Mouse (Mus musculus): ENCODE data around the gene Dap. TPM values are rescaled to one million over a fixed set of nuclear protein-coding genes. Genes with fewer than 3 reads are reported as not detected.

Gene Dap
- total and polyA plus RNA-seq, 2 experiments from 2014 or later = 36.8 to 47.5 TPM

GRCm38 (mm10) chr15:31237898-31238297 lies 13.8 kb downstream of the Dap start:
- peak overlapping the region; percentile 70 for H3K27ac ChIP-seq (ENCODE audit: low read depth)
- no peak overlapping the region for H3K9ac ChIP-seq (replicated peaks; ENCODE audit: low read depth, low read length)
- TF ChIP-seq CTCF (IDR thresholded peaks at IDR 0.05; ENCODE audit: low read depth) (no peak), EP300 (IDR thresholded peaks at IDR 0.05; ENCODE audit: low read depth) (no peak)
- ATAC-seq (ENCODE audit: insufficient read depth, low read depth) (no peak), DNase-seq (ENCODE audit: low spot score) (no peak)
- WGBS = 55% methylated on average over 5 of the region's 5 CpGs
- H3K9me3 ChIP-seq (replicated peaks; ENCODE audit: control insufficient read depth, low read length) = no peaks in the 10 kb centered on the region
- H3K4me3 ChIP-seq (ENCODE audit: low read depth, low read length) = no peak overlapping the region
- H3K4me2 ChIP-seq (ENCODE audit: low read depth, low read length) = no peak overlapping the region
- peaks cover 13% of the 10 kb centered on the region for H3K4me1 ChIP-seq (ENCODE audit: control insufficient read depth, insufficient read depth)
- peaks cover 7% of the 10 kb centered on the region; the same call in 1 of the 2 replicates for H3K36me3 ChIP-seq (replicated peaks; ENCODE audit: control insufficient read depth, insufficient read depth, low read length)
- H3K27me3 ChIP-seq (ENCODE audit: control insufficient read depth, insufficient read depth, low read length) = no peaks in the 10 kb centered on the region

- Histone ChIP-seq H3K27ac (ENCODE audit: low read depth) (no peak overlapping the region), H3K27me3 (ENCODE audit: control insufficient read depth, insufficient read depth, low read length) (no peaks in the 10 kb centered on the region), H3K36me3 (replicated peaks; ENCODE audit: control insufficient read depth, insufficient read depth, low read length) (peaks cover 7% of the 10 kb centered on the region; the same call in 1 of the 2 replicates), H3K4me2 (ENCODE audit: low read depth, low read length) (no peak overlapping the region), H3K4me1 (ENCODE audit: control insufficient read depth, insufficient read depth) (peaks cover 13% of the 10 kb centered on the region), H3K4me3 (ENCODE audit: low read depth, low read length) (no peak overlapping the region), H3K9me3 (replicated peaks; ENCODE audit: control insufficient read depth, low read length) (no peaks in the 10 kb centered on the region), H3K9ac (replicated peaks; ENCODE audit: low read depth, low read length) (no peak overlapping the region)
- ATAC-seq (ENCODE audit: insufficient read depth, low read depth) (no peak), DNase-seq (ENCODE audit: low spot score) (no peak)
- TF ChIP-seq CTCF (IDR thresholded peaks at IDR 0.05; ENCODE audit: low read depth) (no peak), EP300 (IDR thresholded peaks at IDR 0.05; ENCODE audit: low read depth) (no peak)
- 54% methylated on average over 11 of the region's 11 CpGs for WGBS
These were observed 14.5 kb downstream of the Dap start for GRCm38 (mm10) chr15:31238611-31239010.

- Histone ChIP-seq H3K4me3 (ENCODE audit: low read depth, low read length) (no peak overlapping the region), H3K9me3 (replicated peaks; ENCODE audit: control insufficient read depth, low read length) (no peaks in the 10 kb centered on the region), H3K9ac (replicated peaks; ENCODE audit: low read depth, low read length) (no peak overlapping the region), H3K4me1 (ENCODE audit: control insufficient read depth, insufficient read depth) (peaks cover 13% of the 10 kb centered on the region), H3K36me3 (replicated peaks; ENCODE audit: control insufficient read depth, insufficient read depth, low read length) (peaks cover 4% of the 10 kb centered on the region; the same call in 1 of the 2 replicates), H3K4me2 (ENCODE audit: low read depth, low read length) (no peak overlapping the region), H3K27ac (ENCODE audit: low read depth) (no peak overlapping the region), H3K27me3 (ENCODE audit: control insufficient read depth, insufficient read depth, low read length) (no peaks in the 10 kb centered on the region)
- DNase-seq (ENCODE audit: low spot score) (no peak), ATAC-seq (ENCODE audit: insufficient read depth, low read depth) (no peak)
- 88% methylated on average over 13 of the region's 13 CpGs for WGBS
- no peak for TF ChIP-seq CTCF (IDR thresholded peaks at IDR 0.05; ENCODE audit: low read depth)
- no peak for TF ChIP-seq EP300 (IDR thresholded peaks at IDR 0.05; ENCODE audit: low read depth)
These were observed 15.6 kb downstream of the Dap start for GRCm38 (mm10) chr15:31239713-31240112.

GRCm38 (mm10) chr15:31240181-31240580 lies 16.1 kb downstream of the Dap start:
- WGBS = 96% methylated on average over 4 of the region's 4 CpGs
- H3K4me1 ChIP-seq (ENCODE audit: control insufficient read depth, insufficient read depth) = peaks cover 13% of the 10 kb centered on the region
- no peak overlapping the region for H3K4me3 ChIP-seq (ENCODE audit: low read depth, low read length)
- no peaks in the 10 kb centered on the region for H3K27me3 ChIP-seq (ENCODE audit: control insufficient read depth, insufficient read depth, low read length)
- TF ChIP-seq CTCF (IDR thresholded peaks at IDR 0.05; ENCODE audit: low read depth) (no peak), EP300 (IDR thresholded peaks at IDR 0.05; ENCODE audit: low read depth) (no peak)
- H3K9ac ChIP-seq (replicated peaks; ENCODE audit: low read depth, low read length) = no peak overlapping the region
- no peaks in the 10 kb centered on the region for H3K9me3 ChIP-seq (replicated peaks; ENCODE audit: control insufficient read depth, low read length)
- ATAC-seq (ENCODE audit: insufficient read depth, low read depth) (no peak), DNase-seq (ENCODE audit: low spot score) (no peak)
- peaks cover 4% of the 10 kb centered on the region; the same call in 1 of the 2 replicates for H3K36me3 ChIP-seq (replicated peaks; ENCODE audit: control insufficient read depth, insufficient read depth, low read length)
- H3K4me2 ChIP-seq (ENCODE audit: low read depth, low read length) = no peak overlapping the region
- no peak overlapping the region for H3K27ac ChIP-seq (ENCODE audit: low read depth)

GRCm38 (mm10) chr15:31243260-31243659 lies 19.1 kb downstream of the Dap start:
- 70% methylated on average over 10 of the region's 10 CpGs for WGBS

More at GRCm38 (mm10) chr15:31243260-31243659, 19.1 kb downstream of the Dap start:
- no peak for DNase-seq (ENCODE audit: low spot score)
- peaks cover 14% of the 10 kb centered on the region; the same call in 1 of the 2 replicates for H3K4me1 ChIP-seq (ENCODE audit: control insufficient read depth, insufficient read depth)
- no peaks in the 10 kb centered on the region for H3K27me3 ChIP-seq (ENCODE audit: control insufficient read depth, insufficient read depth, low read length)
- H3K36me3 ChIP-seq (replicated peaks; ENCODE audit: control insufficient read depth, insufficient read depth, low read length) = peaks cover 4% of the 10 kb centered on the region; the same call in 1 of the 2 replicates
- no peak overlapping the region for H3K9ac ChIP-seq (replicated peaks; ENCODE audit: low read depth, low read length)
- H3K27ac ChIP-seq (ENCODE audit: low read depth) = no peak overlapping the region
- TF ChIP-seq EP300 (IDR thresholded peaks at IDR 0.05; ENCODE audit: low read depth) (no peak), CTCF (IDR thresholded peaks at IDR 0.05; ENCODE audit: low read depth) (no peak)
- H3K9me3 ChIP-seq (replicated peaks; ENCODE audit: control insufficient read depth, low read length) = no peaks in the 10 kb centered on the region
- no peak for ATAC-seq (ENCODE audit: insufficient read depth, low read depth)
- H3K4me2 ChIP-seq (ENCODE audit: low read depth, low read length) = no peak overlapping the region
- no peak overlapping the region for H3K4me3 ChIP-seq (ENCODE audit: low read depth, low read length)
